Mouse (Mus musculus) embryo, embryonic 11 days (tissue): ENCODE data around the gene Ttll4.

Experiments used
- DNase-seq: peaks from one replicate; pipeline ENCODE4 v3.0.0-alpha.2; 2015

Gene Ttll4

GRCm38 (mm10) chr1:74661448-74662195 is at the start of gene Ttll4:
TSS of gene Ttll4 (plus strand) at chr1:74661745.
- peak; percentile 99 for DNase-seq

- no peak for DNase-seq
These were observed 37.4 kb upstream of the Ttll4 start for GRCm38 (mm10) chr1:74624183-74624582.

GRCm38 (mm10) chr1:74626076-74626475 is 35.5 kb upstream of the Ttll4 start:
- DNase-seq, result no peak

GRCm38 (mm10) chr1:74628001-74628400 is 33.5 kb upstream of the Ttll4 start:
- DNase-seq, result peak; percentile 29

GRCm38 (mm10) chr1:74632734-74633133 is 28.8 kb upstream of the Ttll4 start:
- no peak for DNase-seq

- DNase-seq, result no peak
These were observed 18.0 kb upstream of the Ttll4 start for GRCm38 (mm10) chr1:74643524-74643923.

GRCm38 (mm10) chr1:74643926-74644325 is 17.6 kb upstream of the Ttll4 start:
- peak; percentile 58 for DNase-seq

GRCm38 (mm10) chr1:74662253-74662865 is 814 bp downstream of the Ttll4 start:
- peak; percentile 14 for DNase-seq

- no peak for DNase-seq
These were observed 3.6 kb downstream of the Ttll4 start for GRCm38 (mm10) chr1:74665153-74665552.

GRCm38 (mm10) chr1:74668371-74668770 is 6.8 kb downstream of the Ttll4 start:
- DNase-seq, result no peak

- no peak for DNase-seq
These were observed 11.2 kb downstream of the Ttll4 start for GRCm38 (mm10) chr1:74672731-74673130.

- DNase-seq, result no peak
These were observed 15.3 kb downstream of the Ttll4 start for GRCm38 (mm10) chr1:74676863-74677262.

- DNase-seq, result no peak
These were observed 16.3 kb downstream of the Ttll4 start for GRCm38 (mm10) chr1:74677843-74678242.

- no peak for DNase-seq
These were observed 25.6 kb downstream of the Ttll4 start for GRCm38 (mm10) chr1:74687131-74687530.

GRCm38 (mm10) chr1:74693891-74694583 is 32.5 kb downstream of the Ttll4 start:
- no peak for DNase-seq

GRCm38 (mm10) chr1:74695836-74696235 is 34.3 kb downstream of the Ttll4 start:
- DNase-seq, result no peak

- DNase-seq, result no peak
These were observed 35.9 kb downstream of the Ttll4 start for GRCm38 (mm10) chr1:74697416-74697815.

GRCm38 (mm10) chr1:74698353-74698752 is 36.8 kb downstream of the Ttll4 start:
- no peak for DNase-seq

- no peak for DNase-seq
These were observed 37.2 kb downstream of the Ttll4 start for GRCm38 (mm10) chr1:74698791-74699190.

GRCm38 (mm10) chr1:74702142-74702553 is 40.6 kb downstream of the Ttll4 start:
- DNase-seq, result no peak

- no peak for DNase-seq
These were observed 42.6 kb downstream of the Ttll4 start for GRCm38 (mm10) chr1:74704156-74704555.

GRCm38 (mm10) chr1:74705016-74705415 is 43.5 kb downstream of the Ttll4 start:
- DNase-seq, result no peak

GRCm38 (mm10) chr1:74709566-74709965 is 48.0 kb downstream of the Ttll4 start:
- DNase-seq, result no peak

GRCm38 (mm10) chr1:74712046-74712445 is 50.5 kb downstream of the Ttll4 start:
- no peak for DNase-seq
